Mouse (Mus musculus) liver, embryonic 14.5 days (tissue): Measurements from ENCODE around the gene Ccl2.

Experiments
- CTCF ChIP-seq: IDR thresholded peaks from 2 replicates; pipeline ENCODE4 v1.5.1; 2016; ENCODE audit warnings: antibody characterized with exemption, low read depth, control low read depth
- EP300 ChIP-seq: IDR thresholded peaks from 2 replicates; pipeline ENCODE4 v1.6.1; 2016; ENCODE audit warnings: antibody characterized with exemption, low read depth

- TF ChIP-seq CTCF (no peak), EP300 (no peak)
These were observed 21.6 kb upstream of the Ccl2 start for GRCm38 (mm10) chr11:82013756-82014155.
